Mouse (Mus musculus) erythroblast, embryonic 14.5 days (primary cell): ENCODE results near the gene Efna5. TPM values are rescaled to one million over a fixed set of nuclear protein-coding genes. Genes with fewer than 3 reads are reported as not detected.

Experiments
- H3K27me3 ChIP-seq: 2 replicates; pipeline ENCODE4 v1.6.1; 2012; ENCODE audit warnings: inconsistent platforms; ENCODE audit not compliant: control insufficient read depth
- H3K36me3 ChIP-seq: 2 replicates; pipeline ENCODE4 v1.6.1; 2012; ENCODE audit warnings: mild to moderate bottlenecking, inconsistent platforms; ENCODE audit not compliant: control insufficient read depth
- H3K4me1 ChIP-seq: 2 replicates; pipeline ENCODE4 v1.6.1; 2012; ENCODE audit warnings: inconsistent platforms; ENCODE audit not compliant: control insufficient read depth
- H3K4me3 ChIP-seq: replicated peaks from 2 replicates; pipeline ENCODE3; 2012; ENCODE audit warnings: moderate library complexity, mild to moderate bottlenecking, inconsistent platforms
- H3K9me3 ChIP-seq: 2 replicates; pipeline ENCODE4 v1.6.1; 2012; ENCODE audit warnings: low read length, inconsistent platforms, mixed read lengths; ENCODE audit not compliant: control insufficient read depth
- GATA1 ChIP-seq: IDR thresholded peaks from 2 replicates; pipeline ENCODE4 v1.6.1; 2012; ENCODE audit warnings: low read length, inconsistent platforms, mixed read lengths
- TAL1 ChIP-seq: IDR thresholded peaks from 3 replicates; pipeline ENCODE4 v1.6.1; 2012; ENCODE audit warnings: low read length, inconsistent platforms, mixed read lengths
- polyA plus RNA-seq: library from polyadenylated mRNA; stranded (reverse); fragments of >175 nt; gene quantifications from 2 replicates; pipeline ENCODE4 v1.2.3, GENCODE M21; 2012

The Efna5 gene
- polyA plus RNA-seq, 1 experiment: not detected

- no peaks in the 10 kb centered on the region for H3K4me1 ChIP-seq
- TF ChIP-seq TAL1: no peak
- no peak for TF ChIP-seq GATA1
- H3K36me3 ChIP-seq: no peaks in the 10 kb centered on the region
Measured at GRCm38 (mm10) chr17:62863004-62863403, 18.1 kb downstream of the Efna5 start.

GRCm38 (mm10) chr17:62862298-62862999, 18.7 kb downstream of the Efna5 start:
- H3K4me3 ChIP-seq: no peak overlapping the region
- no peaks in the 10 kb centered on the region for H3K27me3 ChIP-seq
- H3K9me3 ChIP-seq: no peaks in the 10 kb centered on the region
- no peak for TF ChIP-seq TAL1
- TF ChIP-seq GATA1: no peak
- no peaks in the 10 kb centered on the region for H3K4me1 ChIP-seq
- H3K36me3 ChIP-seq: no peaks in the 10 kb centered on the region

More at GRCm38 (mm10) chr17:62863004-62863403, 18.1 kb downstream of the Efna5 start:
- no peaks in the 10 kb centered on the region for H3K9me3 ChIP-seq
- H3K4me3 ChIP-seq: no peak overlapping the region
- no peaks in the 10 kb centered on the region for H3K27me3 ChIP-seq

GRCm38 (mm10) chr17:62857275-62857674, 23.8 kb downstream of the Efna5 start:
- no peak overlapping the region for H3K4me3 ChIP-seq
- TF ChIP-seq GATA1 (no peak), TAL1 (no peak)
- no peaks in the 10 kb centered on the region for H3K27me3 ChIP-seq
- no peaks in the 10 kb centered on the region for H3K9me3 ChIP-seq
- no peaks in the 10 kb centered on the region for H3K36me3 ChIP-seq
- no peaks in the 10 kb centered on the region for H3K4me1 ChIP-seq

- no peak overlapping the region for H3K4me3 ChIP-seq
Measured at GRCm38 (mm10) chr17:62853741-62854140, 27.4 kb downstream of the Efna5 start.

GRCm38 (mm10) chr17:62852822-62853608, 28.1 kb downstream of the Efna5 start:
- H3K4me3 ChIP-seq: no peak overlapping the region
- no peaks in the 10 kb centered on the region for H3K27me3 ChIP-seq
- no peaks in the 10 kb centered on the region for H3K36me3 ChIP-seq
- H3K9me3 ChIP-seq: no peaks in the 10 kb centered on the region
- H3K4me1 ChIP-seq: no peaks in the 10 kb centered on the region
- TF ChIP-seq TAL1 (no peak), GATA1 (no peak)

More at GRCm38 (mm10) chr17:62853741-62854140, 27.4 kb downstream of the Efna5 start:
- Histone ChIP-seq H3K4me1 (no peaks in the 10 kb centered on the region), H3K9me3 (no peaks in the 10 kb centered on the region), H3K36me3 (no peaks in the 10 kb centered on the region), H3K27me3 (no peaks in the 10 kb centered on the region)
- TF ChIP-seq GATA1: no peak
- no peak for TF ChIP-seq TAL1

DNA sequence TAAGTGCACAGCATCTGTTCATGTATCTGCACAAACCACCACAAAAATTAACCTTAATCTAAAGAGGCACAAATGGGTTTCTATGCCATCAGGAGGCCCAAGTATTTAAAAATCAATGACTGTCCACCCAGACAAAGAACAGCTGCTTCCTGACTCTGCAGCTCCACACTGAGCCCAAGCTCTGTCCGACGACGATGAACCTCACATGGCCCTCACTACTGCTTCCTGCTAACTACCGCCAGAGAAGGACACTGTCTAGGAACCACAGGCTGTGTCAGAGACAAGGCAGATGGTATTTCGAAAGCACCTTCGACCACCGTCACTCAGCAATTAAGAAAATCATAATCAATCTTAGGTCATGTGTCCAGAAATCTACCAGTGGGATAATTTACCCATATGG, 29.8 kb downstream of the Efna5 start:
- Histone ChIP-seq H3K4me3 (no peak overlapping the region), H3K27me3 (no peaks in the 10 kb centered on the region), H3K4me1 (no peaks in the 10 kb centered on the region), H3K36me3 (no peaks in the 10 kb centered on the region), H3K9me3 (no peaks in the 10 kb centered on the region)
- TF ChIP-seq GATA1 (no peak), TAL1 (no peak)

DNA sequence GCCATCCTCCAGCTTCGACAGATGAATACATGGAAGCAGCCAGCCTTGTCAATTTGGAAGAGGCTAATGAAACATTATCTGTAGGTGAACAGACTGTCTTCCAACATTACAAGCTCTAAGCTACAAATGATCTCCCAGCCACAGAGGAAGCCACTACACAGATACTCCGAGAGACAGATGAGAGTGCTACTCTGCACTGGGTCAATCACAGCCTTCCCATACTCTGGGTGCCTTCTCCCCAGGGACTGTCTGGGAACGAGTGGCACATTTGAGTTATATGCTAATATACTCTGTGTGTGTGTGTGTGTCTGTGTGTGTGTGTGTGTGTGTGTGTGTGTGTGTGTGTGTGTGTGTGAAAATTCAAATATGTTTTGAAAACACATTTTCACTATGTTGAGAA, 30.5 kb downstream of the Efna5 start:
- H3K9me3 ChIP-seq: no peaks in the 10 kb centered on the region
- no peaks in the 10 kb centered on the region for H3K36me3 ChIP-seq

DNA sequence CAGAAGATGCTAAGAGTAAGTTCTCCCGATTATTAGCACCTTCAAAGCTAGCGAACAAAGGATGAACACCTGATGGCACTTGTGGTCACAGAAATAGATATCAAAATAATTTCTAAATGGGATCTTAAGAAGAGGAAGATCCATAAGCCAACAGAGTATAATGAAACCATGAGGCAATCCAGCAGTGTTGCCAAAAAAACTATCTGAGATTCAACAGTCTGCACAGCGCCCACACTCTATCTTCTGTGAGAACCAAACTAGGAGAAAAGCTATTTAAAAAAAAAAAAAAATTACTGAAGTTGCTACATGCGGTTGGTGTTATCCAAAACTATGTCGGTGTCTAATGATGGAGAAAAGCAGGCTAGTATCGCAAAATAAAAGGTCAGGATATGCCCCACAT, 31.4 kb downstream of the Efna5 start:
- Histone ChIP-seq H3K36me3 (no peaks in the 10 kb centered on the region), H3K27me3 (no peaks in the 10 kb centered on the region), H3K4me3 (no peak overlapping the region), H3K4me1 (no peaks in the 10 kb centered on the region), H3K9me3 (no peaks in the 10 kb centered on the region)
- TF ChIP-seq TAL1 (no peak), GATA1 (no peak)

More for the DNA sequence above, 30.5 kb downstream of the Efna5 start:
- Histone ChIP-seq H3K4me3 (no peak overlapping the region), H3K4me1 (no peaks in the 10 kb centered on the region), H3K27me3 (no peaks in the 10 kb centered on the region)
- TF ChIP-seq GATA1 (no peak), TAL1 (no peak)

DNA sequence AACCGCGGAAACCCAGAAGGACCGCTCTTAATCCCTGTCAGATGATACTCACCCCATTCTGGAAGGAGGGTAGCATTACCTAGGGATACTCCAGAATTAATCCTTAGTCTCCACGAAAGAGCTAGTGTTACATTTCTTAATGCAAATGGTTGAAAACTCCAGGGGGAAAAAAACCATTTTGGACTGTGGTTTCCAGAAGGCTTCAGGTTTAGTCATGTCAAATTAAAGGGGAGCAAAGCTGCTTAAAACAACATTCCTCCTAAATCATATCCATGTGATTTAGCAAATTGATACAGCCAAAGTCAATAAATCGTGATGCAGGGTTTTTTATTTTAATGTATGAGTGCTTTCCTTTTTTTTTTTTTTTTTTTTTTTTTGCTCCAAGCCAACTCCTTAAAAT, 35.5 kb downstream of the Efna5 start:
- Histone ChIP-seq H3K9me3 (no peaks in the 10 kb centered on the region), H3K4me1 (no peaks in the 10 kb centered on the region), H3K27me3 (no peaks in the 10 kb centered on the region), H3K36me3 (no peaks in the 10 kb centered on the region), H3K4me3 (no peak overlapping the region)
- TF ChIP-seq GATA1 (no peak), TAL1 (no peak)
